Mouse (Mus musculus): ENCODE measurements around the gene Cdrt4. TPM values are rescaled to one million over a fixed set of nuclear protein-coding genes. Genes with fewer than 3 reads are reported as not detected.

Gene Cdrt4
- total RNA-seq, 1 experiment, result 1.6 TPM

DNA sequence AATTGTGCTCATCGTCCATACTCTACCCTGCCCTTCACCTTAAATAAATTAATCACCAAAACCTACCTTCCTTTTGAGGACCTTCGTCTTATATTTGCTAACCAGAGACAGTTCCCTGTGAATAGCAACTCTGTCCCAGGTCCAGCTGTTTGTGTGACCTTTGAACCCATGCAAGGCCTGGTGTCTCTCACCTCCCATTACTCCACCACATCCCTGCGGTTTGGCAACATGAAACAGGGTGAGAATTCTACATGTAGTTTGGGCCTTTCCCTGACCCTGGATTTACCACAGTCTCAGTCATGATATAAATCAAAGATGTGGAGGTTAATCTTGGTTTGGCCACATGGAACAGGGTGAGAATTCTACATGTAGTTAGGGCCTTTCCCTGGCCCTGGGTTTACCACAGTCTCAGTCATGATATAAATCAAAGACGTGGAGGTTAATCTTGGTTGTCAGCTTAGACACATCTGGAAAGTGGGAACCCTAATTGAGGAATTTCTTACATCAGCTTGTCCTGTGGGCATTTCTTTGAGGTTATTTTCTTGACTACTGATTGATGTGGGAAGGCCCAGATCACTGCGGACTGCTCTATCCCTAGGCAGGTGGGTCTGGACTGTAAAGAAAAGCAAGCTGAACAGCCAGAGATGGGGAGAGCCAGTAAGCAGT is 70.3 kb downstream of the Cdrt4 start:
- H3K27ac ChIP-seq (ENCODE audit: insufficient read depth, low read depth, low read length, poor library complexity, severe bottlenecking), result no peak overlapping the region
- no peaks in the 10 kb centered on the region for H3K4me1 ChIP-seq (ENCODE audit: control insufficient read depth in 2 of 2, insufficient read depth in 2 of 2, low read length in 2 of 2, poor library complexity in 1 of 2)
- H3K9ac ChIP-seq (ENCODE audit: insufficient read depth, low read depth, low read length, poor library complexity, severe bottlenecking), result no peak overlapping the region
- no peak for DNase-seq (ENCODE audit: low read depth, low spot score)
- H3K36me3 ChIP-seq (ENCODE audit: control insufficient read depth, insufficient read depth, low read length, poor library complexity, severe bottlenecking), result no peaks in the 10 kb centered on the region
- H3K4me3 ChIP-seq (ENCODE audit: insufficient read depth in 1 of 2, low read depth in 1 of 2, low read length in 2 of 2, poor library complexity in 1 of 2, severe bottlenecking in 1 of 2), result no peak overlapping the region
- TF ChIP-seq ZC3H11A (IDR thresholded peaks at IDR 0.05; ENCODE audit: borderline replicate concordance, low read depth, low read length), result no peak
- TF ChIP-seq MAFK (IDR thresholded peaks at IDR 0.05; ENCODE audit: insufficient read depth, low read depth, low read length), result no peak
- no peak for TF ChIP-seq HCFC1 (IDR thresholded peaks at IDR 0.05; ENCODE audit: borderline replicate concordance, insufficient read depth, low read length)
- TF ChIP-seq CHD2 (IDR thresholded peaks at IDR 0.05; ENCODE audit: low read depth, low read length), result no peak
- TF ChIP-seq ZNF384 (IDR thresholded peaks at IDR 0.05; ENCODE audit: low read depth, low read length), result no peak
- H3K9me3 ChIP-seq (ENCODE audit: control insufficient read depth, insufficient read depth, low read depth, low read length), result no peaks in the 10 kb centered on the region
- in situ Hi-C loops (cut with MboI; ENCODE audit: low sequenced_read_pairs in 2 of 2, unreplicated experiment in 2 of 2), result no loop called here

- no peak for DNase-seq (ENCODE audit: low read depth, low spot score)
- no peaks in the 10 kb centered on the region for H3K36me3 ChIP-seq (ENCODE audit: control insufficient read depth, insufficient read depth, low read length, poor library complexity, severe bottlenecking)
- no peak overlapping the region for H3K27ac ChIP-seq (ENCODE audit: insufficient read depth, low read depth, low read length, poor library complexity, severe bottlenecking)
- no peak overlapping the region for H3K4me3 ChIP-seq (ENCODE audit: insufficient read depth in 1 of 2, low read depth in 1 of 2, low read length in 2 of 2, poor library complexity in 1 of 2, severe bottlenecking in 1 of 2)
- TF ChIP-seq ZNF384 (IDR thresholded peaks at IDR 0.05; ENCODE audit: low read depth, low read length), result no peak
- TF ChIP-seq CHD2 (IDR thresholded peaks at IDR 0.05; ENCODE audit: low read depth, low read length), result no peak
- in situ Hi-C loops (cut with MboI; ENCODE audit: low sequenced_read_pairs in 2 of 2, unreplicated experiment in 2 of 2), result no loop called here
- H3K4me1 ChIP-seq (ENCODE audit: control insufficient read depth in 2 of 2, insufficient read depth in 2 of 2, low read length in 2 of 2, poor library complexity in 1 of 2), result no peaks in the 10 kb centered on the region
- H3K9ac ChIP-seq (ENCODE audit: insufficient read depth, low read depth, low read length, poor library complexity, severe bottlenecking), result no peak overlapping the region
- no peaks in the 10 kb centered on the region for H3K9me3 ChIP-seq (ENCODE audit: control insufficient read depth, insufficient read depth, low read depth, low read length)
Measured at GRCm38 (mm10) chr11:63023461-63023860, 72.5 kb downstream of the Cdrt4 start.

DNA sequence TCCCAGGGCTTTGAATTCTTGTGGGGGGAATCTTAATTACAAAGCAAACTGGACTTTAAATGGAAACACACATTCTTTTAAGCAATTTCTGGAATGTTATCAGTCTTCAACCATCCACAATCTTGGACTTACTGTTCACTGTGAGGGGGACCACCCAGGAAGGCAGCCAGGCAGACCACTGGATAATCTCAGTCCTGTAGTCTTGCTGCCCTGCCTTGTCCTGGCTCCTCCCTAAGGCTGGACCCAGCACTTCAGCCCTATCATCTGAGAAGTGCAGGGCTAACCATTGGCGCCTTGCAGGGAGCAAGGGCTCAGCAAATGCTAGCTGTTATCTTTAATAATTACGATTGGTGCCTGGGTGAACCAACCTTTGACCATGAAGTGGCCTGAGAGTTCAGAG is 73.1 kb downstream of the Cdrt4 start:
- H3K36me3 ChIP-seq (ENCODE audit: control insufficient read depth, insufficient read depth, low read length, poor library complexity, severe bottlenecking), result no peaks in the 10 kb centered on the region
- no peak overlapping the region for H3K9ac ChIP-seq (ENCODE audit: insufficient read depth, low read depth, low read length, poor library complexity, severe bottlenecking)
- H3K4me3 ChIP-seq (ENCODE audit: insufficient read depth in 1 of 2, low read depth in 1 of 2, low read length in 2 of 2, poor library complexity in 1 of 2, severe bottlenecking in 1 of 2), result no peak overlapping the region
- H3K27ac ChIP-seq (ENCODE audit: insufficient read depth, low read depth, low read length, poor library complexity, severe bottlenecking), result no peak overlapping the region
- in situ Hi-C loops (cut with MboI; ENCODE audit: low sequenced_read_pairs in 2 of 2, unreplicated experiment in 2 of 2), result no loop called here
- DNase-seq (ENCODE audit: low read depth, low spot score), result no peak
- H3K9me3 ChIP-seq (ENCODE audit: control insufficient read depth, insufficient read depth, low read depth, low read length), result no peaks in the 10 kb centered on the region
- no peak for TF ChIP-seq ZC3H11A (IDR thresholded peaks at IDR 0.05; ENCODE audit: borderline replicate concordance, low read depth, low read length)
- no peak for TF ChIP-seq HCFC1 (IDR thresholded peaks at IDR 0.05; ENCODE audit: borderline replicate concordance, insufficient read depth, low read length)
- no peak for TF ChIP-seq CHD2 (IDR thresholded peaks at IDR 0.05; ENCODE audit: low read depth, low read length)
- no peak for TF ChIP-seq ZNF384 (IDR thresholded peaks at IDR 0.05; ENCODE audit: low read depth, low read length)
- no peak for TF ChIP-seq MAFK (IDR thresholded peaks at IDR 0.05; ENCODE audit: insufficient read depth, low read depth, low read length)
- H3K4me1 ChIP-seq (ENCODE audit: control insufficient read depth in 2 of 2, insufficient read depth in 2 of 2, low read length in 2 of 2, poor library complexity in 1 of 2), result no peaks in the 10 kb centered on the region

- in situ Hi-C loops (cut with MboI; ENCODE audit: low sequenced_read_pairs in 2 of 2, unreplicated experiment in 2 of 2), result no loop called here
- no peak for DNase-seq (ENCODE audit: low read depth, low spot score)
- TF ChIP-seq CHD2 (IDR thresholded peaks at IDR 0.05; ENCODE audit: low read depth, low read length), result no peak
- TF ChIP-seq ZC3H11A (IDR thresholded peaks at IDR 0.05; ENCODE audit: borderline replicate concordance, low read depth, low read length), result no peak
- no peak for TF ChIP-seq ZNF384 (IDR thresholded peaks at IDR 0.05; ENCODE audit: low read depth, low read length)
- TF ChIP-seq MAFK (IDR thresholded peaks at IDR 0.05; ENCODE audit: insufficient read depth, low read depth, low read length), result no peak
- TF ChIP-seq HCFC1 (IDR thresholded peaks at IDR 0.05; ENCODE audit: borderline replicate concordance, insufficient read depth, low read length), result no peak
- no peak overlapping the region for H3K4me3 ChIP-seq (ENCODE audit: insufficient read depth in 1 of 2, low read depth in 1 of 2, low read length in 2 of 2, poor library complexity in 1 of 2, severe bottlenecking in 1 of 2)
- no peaks in the 10 kb centered on the region for H3K4me1 ChIP-seq (ENCODE audit: control insufficient read depth in 2 of 2, insufficient read depth in 2 of 2, low read length in 2 of 2, poor library complexity in 1 of 2)
- no peaks in the 10 kb centered on the region for H3K36me3 ChIP-seq (ENCODE audit: control insufficient read depth, insufficient read depth, low read length, poor library complexity, severe bottlenecking)
- no peak overlapping the region for H3K27ac ChIP-seq (ENCODE audit: insufficient read depth, low read depth, low read length, poor library complexity, severe bottlenecking)
- no peak overlapping the region for H3K9ac ChIP-seq (ENCODE audit: insufficient read depth, low read depth, low read length, poor library complexity, severe bottlenecking)
- H3K9me3 ChIP-seq (ENCODE audit: control insufficient read depth, insufficient read depth, low read depth, low read length), result no peaks in the 10 kb centered on the region
Measured at GRCm38 (mm10) chr11:63025476-63025875, 74.5 kb downstream of the Cdrt4 start.

- in situ Hi-C loops (cut with MboI; ENCODE audit: low sequenced_read_pairs in 2 of 2, unreplicated experiment in 2 of 2), result no loop called here
- no peak overlapping the region for H3K9ac ChIP-seq (ENCODE audit: insufficient read depth, low read depth, low read length, poor library complexity, severe bottlenecking)
Measured at GRCm38 (mm10) chr11:63026651-63027141, 75.7 kb downstream of the Cdrt4 start.

More at GRCm38 (mm10) chr11:63026651-63027141, 75.7 kb downstream of the Cdrt4 start:
- no peak overlapping the region for H3K4me3 ChIP-seq (ENCODE audit: insufficient read depth in 1 of 2, low read depth in 1 of 2, low read length in 2 of 2, poor library complexity in 1 of 2, severe bottlenecking in 1 of 2)
- DNase-seq (ENCODE audit: low read depth, low spot score), result no peak
- no peak overlapping the region for H3K27ac ChIP-seq (ENCODE audit: insufficient read depth, low read depth, low read length, poor library complexity, severe bottlenecking)
- H3K4me1 ChIP-seq (ENCODE audit: control insufficient read depth in 2 of 2, insufficient read depth in 2 of 2, low read length in 2 of 2, poor library complexity in 1 of 2), result no peaks in the 10 kb centered on the region
- no peaks in the 10 kb centered on the region for H3K36me3 ChIP-seq (ENCODE audit: control insufficient read depth, insufficient read depth, low read length, poor library complexity, severe bottlenecking)
- no peaks in the 10 kb centered on the region for H3K9me3 ChIP-seq (ENCODE audit: control insufficient read depth, insufficient read depth, low read depth, low read length)
- TF ChIP-seq HCFC1 (IDR thresholded peaks at IDR 0.05; ENCODE audit: borderline replicate concordance, insufficient read depth, low read length) (no peak), ZNF384 (IDR thresholded peaks at IDR 0.05; ENCODE audit: low read depth, low read length) (no peak), CHD2 (IDR thresholded peaks at IDR 0.05; ENCODE audit: low read depth, low read length) (no peak), ZC3H11A (IDR thresholded peaks at IDR 0.05; ENCODE audit: borderline replicate concordance, low read depth, low read length) (no peak)
